Mouse (Mus musculus) mouse embryonic stem cell (cell line): ENCODE measurements around the gene Sptlc2.

Source experiments
- in situ Hi-C, 2 experiments: fragments of 300-500 bp; cut with MboI; formaldehyde crosslinking; loops; 1 replicate in 1 of 2; 3 replicates in 1 of 2; pipeline ENCODE4 v1.14.3; 2019 to 2020; ENCODE audit warnings: low sequenced_read_pairs in 2 of 2, low pct_unique_long_range_greater_than_20kb in 1 of 2, mixed read lengths in 1 of 2; ENCODE audit not compliant: unreplicated experiment in 1 of 2

Sptlc2 gene

GRCm38 (mm10) chr12:87299037-87299656 is 89.0 kb downstream of the Sptlc2 start:
- in situ Hi-C loops, result no loop called here

DNA sequence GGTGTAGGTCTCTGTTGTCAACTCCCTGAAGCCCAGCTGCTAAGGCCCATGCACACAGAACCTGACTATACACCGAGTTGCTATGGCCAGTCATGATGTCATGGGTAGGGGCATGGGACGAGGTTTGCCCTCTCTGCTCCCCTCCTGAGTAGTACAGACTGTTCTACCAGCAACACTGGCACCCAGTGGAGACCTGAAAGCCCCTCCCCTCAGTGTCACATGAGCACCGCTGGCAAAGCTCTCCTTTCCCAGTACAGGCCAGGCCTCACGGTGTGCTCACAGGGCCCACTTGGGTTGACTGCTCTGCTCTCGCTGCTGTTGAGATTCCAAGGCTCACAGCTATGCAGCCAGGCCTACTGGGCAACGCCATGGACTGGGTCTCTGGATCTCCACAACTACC is 94.2 kb downstream of the Sptlc2 start:
- in situ Hi-C loops, result no loop called here

DNA sequence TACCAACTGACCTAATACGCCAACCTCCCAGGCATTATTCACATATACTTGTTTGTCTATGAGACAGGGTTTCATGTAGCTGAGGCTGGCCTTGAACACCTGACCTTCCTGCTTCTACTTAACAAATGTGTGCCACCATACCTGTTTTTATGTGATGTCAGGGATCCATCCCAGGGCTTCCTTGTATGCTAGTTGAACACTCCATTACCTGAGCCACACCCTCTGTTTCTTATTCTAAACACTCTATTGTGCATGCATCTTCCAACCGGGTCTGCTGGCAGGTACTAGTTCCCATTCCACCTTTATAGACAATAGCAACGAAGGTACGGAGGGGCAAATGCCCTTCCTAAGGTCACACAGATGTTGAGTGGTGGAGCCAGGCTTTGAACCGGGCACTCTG is 99.1 kb downstream of the Sptlc2 start:
- in situ Hi-C loops, result no loop called here

DNA sequence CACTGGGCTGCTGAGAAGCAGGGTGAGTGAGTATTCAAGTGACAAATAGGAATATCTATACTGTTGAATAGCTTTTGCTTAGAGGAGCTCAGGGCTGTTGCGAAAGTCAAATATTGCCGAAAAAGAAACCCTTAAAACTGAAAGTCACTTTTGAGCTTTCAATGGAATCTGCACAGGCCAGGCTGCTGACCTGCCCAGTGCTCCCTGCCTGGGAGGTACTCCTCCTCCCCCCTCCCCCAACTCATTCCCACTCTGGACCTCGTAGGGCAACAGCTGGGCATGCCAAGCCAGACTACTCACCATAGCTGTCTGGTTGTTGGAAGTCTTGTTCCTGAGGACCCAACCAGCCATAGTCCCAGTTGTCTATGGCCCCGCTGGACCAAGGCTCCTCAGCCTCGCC is 103.4 kb downstream of the Sptlc2 start:
- in situ Hi-C loops, result no loop called here

DNA sequence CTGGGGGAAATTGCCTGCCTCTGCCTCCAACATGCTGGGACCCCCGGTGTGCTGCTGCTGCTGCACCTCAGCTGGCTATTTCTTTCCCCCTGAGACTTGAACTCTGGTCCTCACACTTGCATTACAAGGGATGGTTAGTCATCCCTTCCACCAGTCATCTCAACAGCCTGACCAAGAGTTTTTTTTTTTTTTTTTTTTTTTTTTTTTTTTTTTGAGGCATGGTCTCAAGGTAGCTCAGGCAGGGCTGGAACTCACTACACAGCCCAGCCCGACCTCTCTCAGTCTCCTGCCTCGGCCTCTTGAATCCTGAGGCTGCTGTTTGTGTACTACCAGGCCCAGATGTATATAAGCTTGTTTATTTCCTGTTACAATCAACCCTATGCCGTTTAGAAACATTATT is 103.9 kb downstream of the Sptlc2 start:
- in situ Hi-C loops, result no loop called here

DNA sequence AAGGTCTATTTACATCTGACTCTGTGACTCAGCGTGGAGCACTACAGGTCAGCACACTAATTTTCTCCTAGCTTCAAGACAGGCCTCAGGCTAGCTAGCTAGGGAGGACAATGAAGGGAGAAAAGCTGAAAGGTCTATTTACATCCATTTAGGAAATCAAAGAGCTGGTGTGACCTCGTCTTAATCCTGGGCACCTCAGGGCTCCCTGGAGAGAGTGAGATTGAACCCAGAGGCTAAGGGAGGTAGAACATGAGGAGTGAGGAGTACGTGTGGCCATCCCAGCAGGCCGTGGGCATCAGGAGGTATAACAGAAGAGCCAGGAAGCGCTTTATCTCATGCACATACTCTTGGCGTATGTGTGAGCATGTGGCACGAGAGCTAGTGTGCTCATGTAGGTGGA is 104.4 kb downstream of the Sptlc2 start:
- in situ Hi-C loops, result no loop called here

GRCm38 (mm10) chr12:87282743-87283142 is 105.4 kb downstream of the Sptlc2 start:
- in situ Hi-C loops, result no loop called here

- in situ Hi-C loops, result no loop called here
Measured at GRCm38 (mm10) chr12:87281766-87282165, 106.4 kb downstream of the Sptlc2 start.

DNA sequence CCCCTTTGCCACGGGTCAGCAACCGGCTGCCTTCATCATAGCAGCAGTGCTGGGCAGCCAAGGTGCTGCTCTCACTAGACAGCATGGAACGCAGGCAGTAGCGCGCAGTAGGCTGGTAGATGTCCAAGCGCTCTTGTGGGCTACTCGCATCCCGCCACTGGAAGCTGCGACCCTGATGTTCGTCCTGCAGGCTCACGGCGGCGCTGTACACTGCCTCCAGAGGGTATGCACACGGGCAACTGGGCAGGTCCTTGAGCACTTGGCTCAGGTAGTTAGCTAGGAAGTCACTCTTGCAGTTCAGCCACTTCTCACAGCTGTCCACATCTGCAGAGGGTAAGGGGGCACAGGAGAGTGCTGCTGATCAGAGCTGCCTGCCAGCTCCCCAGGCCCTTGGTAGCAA is 108.3 kb downstream of the Sptlc2 start:
- in situ Hi-C loops, result loop anchor here in 1 of 2 experiments (5.0 kb wide), 1 partner anchor 52 kb away; no protein-coding TSS in a partner anchor

DNA sequence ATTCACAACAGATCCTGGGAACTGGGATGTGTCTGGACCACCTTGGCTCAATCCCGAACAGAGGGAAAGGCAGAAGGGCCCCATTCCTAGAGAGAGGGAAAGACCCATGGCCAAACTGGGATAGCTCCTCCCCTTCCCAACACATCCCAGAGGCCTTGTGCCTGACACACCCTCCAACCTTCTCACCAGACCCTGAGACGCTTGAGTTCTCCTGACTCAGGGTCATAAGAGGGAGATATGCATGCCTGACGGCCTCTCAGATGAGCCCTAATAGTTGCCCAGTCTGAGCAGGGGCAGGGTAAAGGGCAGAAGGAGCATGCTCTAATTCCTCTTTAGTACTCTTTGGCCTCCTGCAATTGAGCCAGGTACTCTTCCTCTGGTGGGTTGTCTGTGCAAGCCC is 108.8 kb downstream of the Sptlc2 start:
- in situ Hi-C loops, result loop anchor here in 1 of 2 experiments (5.0 kb wide), 1 partner anchor 53 kb away; no protein-coding TSS in a partner anchor

DNA sequence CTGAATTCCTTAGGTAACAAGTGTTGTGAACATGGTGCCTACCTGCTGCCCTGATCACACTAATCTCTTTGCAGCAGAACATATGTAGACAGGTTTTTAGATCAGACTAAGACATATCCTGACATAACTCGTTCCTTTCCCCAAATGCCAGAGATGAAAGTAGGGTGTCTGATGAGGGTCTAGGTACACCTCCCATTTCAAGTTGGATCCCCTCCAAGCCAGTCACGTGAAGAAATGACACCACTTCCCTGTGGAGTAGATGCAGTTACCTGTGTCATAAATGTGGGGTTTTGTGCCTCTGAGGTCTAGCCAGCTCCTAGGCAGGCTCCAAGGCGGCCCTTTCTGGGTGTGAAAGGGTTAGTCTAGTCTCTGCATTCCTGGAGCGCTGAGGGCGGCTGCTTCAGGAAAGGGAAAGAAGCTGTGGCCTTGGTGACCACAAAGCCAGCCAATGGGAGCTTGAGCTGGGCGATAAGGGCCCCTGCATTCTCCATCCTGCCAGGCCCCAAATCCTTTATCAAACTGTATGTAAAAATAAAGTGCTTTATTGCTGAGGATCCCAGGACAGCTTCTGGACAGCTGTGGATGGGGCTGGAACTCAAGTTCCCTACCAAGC is 109.9 kb downstream of the Sptlc2 start:
- in situ Hi-C loops, result loop anchor here in 1 of 2 experiments (5.0 kb wide), 1 partner anchor 54 kb away; no protein-coding TSS in a partner anchor

DNA sequence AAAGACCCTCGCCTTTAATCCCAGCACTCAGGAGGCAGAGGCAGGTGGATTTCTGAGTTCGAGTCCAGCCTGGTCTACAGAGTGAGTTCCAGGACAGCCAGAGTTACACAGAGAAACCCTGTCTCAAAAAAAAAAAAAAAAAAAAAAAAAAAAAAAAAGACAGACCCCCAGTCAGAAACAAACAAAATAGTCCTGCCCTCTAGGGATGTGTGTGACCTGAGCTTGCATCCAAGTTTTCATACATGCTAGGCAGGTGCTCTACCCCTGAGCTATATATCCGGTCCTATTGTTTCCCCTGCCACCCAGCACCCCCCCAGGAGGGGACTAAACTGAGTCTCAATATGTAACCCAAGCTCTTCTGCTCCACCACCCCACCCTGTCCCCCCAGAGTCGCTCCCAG is 110.9 kb downstream of the Sptlc2 start:
- in situ Hi-C loops, result loop anchor here in 1 of 2 experiments (5.0 kb wide), 1 partner anchor 55 kb away; no protein-coding TSS in a partner anchor

DNA sequence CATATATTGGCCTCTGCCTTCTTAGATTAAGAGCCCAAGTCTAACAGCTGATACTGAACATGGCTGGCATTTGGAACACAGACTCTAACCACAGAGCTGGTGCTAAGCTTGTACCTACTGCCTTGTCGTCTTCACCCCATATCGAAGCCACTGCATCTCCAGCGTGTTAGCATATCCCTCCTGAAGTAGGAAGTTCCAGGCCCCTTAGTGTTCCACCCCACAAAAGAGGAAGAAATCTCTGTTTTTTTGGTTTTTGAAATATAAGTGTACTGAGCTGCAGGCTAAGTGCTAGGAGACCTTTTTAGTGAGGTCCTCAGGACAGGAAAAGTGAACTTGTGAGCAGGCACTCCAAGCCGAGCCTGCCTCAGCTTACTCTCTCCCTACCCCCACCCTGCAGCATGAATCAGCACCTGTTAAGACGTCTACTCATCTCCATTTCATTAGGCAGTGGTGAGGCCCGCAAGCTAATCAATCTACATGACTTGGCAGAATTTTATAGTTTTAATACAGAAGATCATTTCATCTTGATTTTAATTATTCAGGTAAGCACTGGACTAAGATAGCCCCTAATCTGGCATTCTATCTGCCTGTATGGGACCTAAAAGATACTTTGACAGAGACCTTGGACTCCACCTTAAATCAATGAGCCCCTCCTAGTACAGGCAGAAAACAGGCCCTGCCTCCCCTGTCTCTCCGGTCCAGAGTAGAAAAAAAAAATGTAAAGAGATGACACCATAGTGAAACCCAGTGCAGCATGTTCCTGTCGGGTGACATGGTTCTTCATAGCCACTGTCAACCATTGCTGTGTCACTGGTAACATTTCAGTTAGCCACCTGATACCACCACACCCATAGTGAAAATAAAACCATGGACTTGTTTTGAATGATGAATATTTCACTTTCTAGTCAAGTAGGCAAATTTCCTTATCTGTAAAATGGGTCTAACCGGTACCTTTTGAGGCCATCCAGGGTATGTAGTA is 113.0 kb downstream of the Sptlc2 start:
- in situ Hi-C loops, result loop anchor here in 1 of 2 experiments (5.0 kb wide), 1 partner anchor 57 kb away; no protein-coding TSS in a partner anchor

- in situ Hi-C loops, result no loop called here
Measured at GRCm38 (mm10) chr12:87267682-87268081, 120.5 kb downstream of the Sptlc2 start.

DNA sequence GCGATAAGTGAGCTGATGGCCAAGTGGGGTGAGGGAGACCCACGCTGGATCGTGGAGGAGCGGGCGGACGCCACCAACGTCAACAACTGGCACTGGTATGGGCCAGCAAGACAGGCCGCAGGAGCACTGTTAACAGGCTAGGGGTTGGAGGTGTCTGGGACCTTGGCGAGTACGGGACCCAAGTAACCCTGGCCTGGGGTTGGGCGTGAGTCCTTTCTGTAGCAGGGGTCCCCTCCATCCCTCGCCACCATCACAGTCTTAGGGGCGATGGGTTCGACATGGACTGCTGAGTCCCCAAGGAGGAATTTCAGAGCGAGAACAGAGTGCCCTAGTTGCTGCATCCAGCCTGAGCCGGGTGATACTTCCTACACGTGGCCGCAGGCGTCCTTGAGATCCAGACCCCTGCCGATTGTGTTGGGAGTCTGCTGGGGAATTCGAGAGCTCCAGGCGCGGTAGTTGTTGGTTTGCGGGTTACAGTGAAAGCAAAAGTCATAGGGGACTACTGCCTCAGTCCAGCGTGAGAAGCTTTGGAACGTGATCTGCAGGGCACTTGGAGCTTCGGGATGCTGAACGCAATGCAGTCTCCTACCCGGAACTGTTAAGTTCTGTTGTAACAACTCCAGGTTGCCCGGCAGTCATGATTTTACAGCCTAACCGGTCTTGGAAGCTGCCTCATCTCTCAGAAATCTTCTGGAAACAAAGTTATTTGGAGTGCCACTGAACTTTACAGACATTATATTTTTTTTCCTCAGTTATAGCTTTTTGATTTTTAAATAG is 121.1 kb downstream of the Sptlc2 start:
- in situ Hi-C loops, result no loop called here

- in situ Hi-C loops, result no loop called here
Measured at GRCm38 (mm10) chr12:87266108-87266826, 121.9 kb downstream of the Sptlc2 start, which contains the start of the genes Vipas39 and Ahsa1. Gene Vipas39 (minus strand): TSS chr12:87266256. Gene Ahsa1 (plus strand): TSS chr12:87266479.

DNA sequence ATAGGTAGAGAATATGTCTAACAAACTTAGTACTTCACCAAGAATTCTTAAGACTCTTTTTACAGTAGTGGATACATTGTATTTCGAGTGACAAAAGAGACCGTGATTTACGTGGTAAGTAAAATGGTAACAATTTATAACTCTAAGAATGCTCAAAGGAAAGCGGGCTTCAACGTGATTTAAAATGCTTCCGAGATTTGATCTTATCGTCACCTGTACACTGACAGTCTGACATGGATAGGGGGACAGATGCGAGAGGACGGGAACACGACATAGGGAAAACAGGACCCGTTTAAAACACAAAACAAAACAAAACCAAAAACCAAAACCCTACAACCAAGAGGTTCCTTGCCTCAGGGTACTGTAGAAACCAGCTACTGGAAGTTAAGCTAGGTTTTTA is 122.7 kb downstream of the Sptlc2 start:
- in situ Hi-C loops, result no loop called here

DNA sequence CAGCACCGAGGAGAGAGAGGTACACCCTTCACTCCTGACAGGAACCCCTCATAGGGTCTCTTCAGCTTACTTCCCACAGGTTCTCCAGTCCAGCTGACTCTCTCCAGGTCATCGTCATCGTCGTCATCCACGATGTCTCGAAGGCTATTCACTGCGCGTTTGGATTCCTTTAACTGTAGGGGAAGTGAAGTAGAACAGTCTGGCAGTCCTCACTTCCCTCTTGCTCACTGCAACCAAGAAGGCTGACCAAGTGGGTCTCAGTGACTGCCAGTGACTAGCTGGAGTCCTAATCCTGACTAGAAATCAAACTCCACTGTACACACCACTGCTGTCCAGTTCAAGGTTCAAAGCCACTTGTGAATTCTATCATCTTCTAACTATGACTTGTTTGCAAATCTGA is 127.6 kb downstream of the Sptlc2 start:
- in situ Hi-C loops, result no loop called here
